Mouse (Mus musculus) liver, embryonic 16.5 days (tissue): ENCODE results near the gene Ctbp1. TPM values are rescaled to one million over a fixed set of nuclear protein-coding genes. Genes with fewer than 3 reads are reported as not detected.

Experiments
- ATAC-seq: fragments of 200-750 bp; cut with Nextera tagmentation; 2 replicates; pipeline ENCODE4 v1.8.0; 2017; ENCODE audit warnings: low read depth, mild to moderate bottlenecking, moderate number of reproducible peaks, moderate library complexity
- H3K27ac ChIP-seq: fragments of 300-500 bp; sonication (generic); 2 replicates; pipeline ENCODE4 v1.5.1; 2014; ENCODE audit warnings: mild to moderate bottlenecking, low read length
- H3K27me3 ChIP-seq: fragments of 300-500 bp; sonication (generic); 2 replicates; pipeline ENCODE4 v1.6.1; 2014; ENCODE audit warnings: low read depth, low read length, mixed read lengths; ENCODE audit not compliant: control insufficient read depth, insufficient read depth
- H3K36me3 ChIP-seq: fragments of 300-500 bp; sonication (generic); 2 replicates; pipeline ENCODE4 v1.6.1; 2014; ENCODE audit warnings: mild to moderate bottlenecking; ENCODE audit not compliant: control insufficient read depth, insufficient read depth
- H3K4me1 ChIP-seq: fragments of 300-500 bp; sonication (generic); 2 replicates; pipeline ENCODE4 v1.6.1; 2014; ENCODE audit warnings: low read depth, low read length, mixed read lengths; ENCODE audit not compliant: control insufficient read depth
- H3K4me2 ChIP-seq: fragments of 300-500 bp; sonication (generic); 2 replicates; pipeline ENCODE4 v1.6.1; 2014; ENCODE audit warnings: low read depth, low read length, mixed read lengths
- H3K4me3 ChIP-seq: fragments of 300-500 bp; sonication (generic); 2 replicates; pipeline ENCODE4 v1.5.1; 2014; ENCODE audit warnings: low read depth, mild to moderate bottlenecking, low read length
- H3K9ac ChIP-seq: fragments of 300-500 bp; sonication (generic); 2 replicates; pipeline ENCODE4 v1.6.1; 2014; ENCODE audit warnings: low read depth, low read length
- H3K9me3 ChIP-seq: fragments of 300-500 bp; sonication (generic); replicated peaks from 2 replicates; pipeline ENCODE4 v1.6.1; 2016; ENCODE audit warnings: low read length; ENCODE audit not compliant: control insufficient read depth
- WGBS: fragments of 180-500 bp; shearing (Covaris S2); extraction: QIAGEN DNeasy Blood & Tissue Kit; methylation state at CpG from one replicate; pipeline ENCODE4 v1.1.7; 2014; ENCODE audit not compliant: insufficient replicate concordance; 5-methylcytosine and 5-hydroxymethylcytosine counted together
- polyA plus RNA-seq: library from polyadenylated mRNA; unstranded; fragments of >200 nt; fragmentation: Nextera tagmentation; extraction: Ambion mirVana; gene quantifications from 2 replicates; pipeline ENCODE4 v1.2.1, GENCODE M21; 2015

The Ctbp1 gene
- polyA plus RNA-seq, 1 experiment from 2014 or later: 168 TPM

DNA sequence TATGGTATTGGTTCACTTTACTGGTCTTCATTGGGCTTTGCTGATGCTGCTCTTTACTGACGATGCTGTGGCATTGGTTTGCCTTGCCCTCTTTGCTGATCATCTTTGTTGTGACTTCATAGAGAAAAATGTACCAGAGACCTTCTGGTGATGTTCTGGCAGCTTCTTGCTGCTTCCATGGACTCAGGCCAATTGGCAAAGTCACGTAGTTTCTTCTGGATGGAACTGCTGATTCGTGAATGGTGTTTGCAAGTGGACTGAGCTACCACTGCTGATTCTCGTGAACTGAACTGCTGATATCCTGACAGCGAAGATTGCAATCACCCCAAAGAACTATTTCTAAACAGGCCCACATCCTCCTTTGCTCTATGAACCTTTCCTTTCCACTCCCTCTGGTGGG lies 20.4 kb downstream of the Ctbp1 start:
- Histone ChIP-seq H3K9me3 (no peaks in the 10 kb centered on the region; the same call in 1 of the 2 replicates), H3K4me3 (no peak overlapping the region), H3K27me3 (no peaks in the 10 kb centered on the region), H3K4me1 (no peaks in the 10 kb centered on the region), H3K36me3 (peaks cover 100% of the 10 kb centered on the region), H3K27ac (no peak overlapping the region), H3K4me2 (no peak overlapping the region), H3K9ac (no peak overlapping the region)
- 83% methylated on average over 5 of the region's 5 CpGs for WGBS
- no peak for ATAC-seq

DNA sequence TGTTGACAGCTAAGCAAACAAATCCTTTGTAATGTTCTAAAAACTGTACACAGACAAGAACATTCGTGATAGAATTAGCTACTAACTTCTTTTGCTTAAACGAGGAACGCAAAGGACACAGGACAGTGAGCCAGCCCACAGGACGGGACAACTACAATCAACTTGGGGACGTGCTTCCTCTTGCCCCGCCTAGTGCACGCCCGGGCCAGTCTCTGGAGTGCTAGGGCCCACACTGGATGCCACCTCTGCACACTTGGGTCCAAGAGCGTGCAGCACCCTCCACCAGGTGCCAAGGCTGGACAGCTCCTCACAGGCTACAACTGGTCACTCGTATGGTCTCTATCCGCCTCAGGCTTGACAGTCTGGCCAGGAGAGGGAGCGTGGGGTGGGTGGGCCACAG lies 26.6 kb downstream of the Ctbp1 start:
- H3K9ac ChIP-seq: no peak overlapping the region
- no peak overlapping the region for H3K27ac ChIP-seq
- H3K36me3 ChIP-seq: peaks cover 65% of the 10 kb centered on the region
- H3K4me1 ChIP-seq: no peaks in the 10 kb centered on the region; the same call in none of the 2 replicates
- no peak for ATAC-seq
- no peak overlapping the region for H3K4me2 ChIP-seq
- no peak overlapping the region for H3K4me3 ChIP-seq
- H3K9me3 ChIP-seq: no peaks in the 10 kb centered on the region
- WGBS: 81% methylated on average over 12 of the region's 12 CpGs
- H3K27me3 ChIP-seq: no peaks in the 10 kb centered on the region

DNA sequence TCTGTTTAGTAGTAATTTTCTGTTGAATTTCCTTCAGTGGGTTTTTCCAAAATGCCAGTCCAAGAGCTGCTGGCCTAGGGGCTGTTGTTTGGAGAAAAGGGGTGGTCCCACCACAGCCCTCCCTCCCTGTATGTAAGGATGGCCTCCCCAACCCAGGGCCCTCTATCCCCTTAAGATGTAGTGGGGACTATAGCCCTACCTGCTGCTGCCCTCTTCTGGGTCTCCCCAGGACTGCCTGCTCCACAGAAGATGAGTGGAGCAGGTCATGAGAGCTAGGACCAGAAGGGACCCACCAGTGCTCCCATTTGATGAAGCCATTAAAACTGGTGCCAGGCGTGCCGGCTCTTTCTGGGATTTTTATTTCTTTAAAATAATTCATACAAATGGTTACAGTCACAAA lies 27.4 kb downstream of the Ctbp1 start:
- Histone ChIP-seq H3K36me3 (peaks cover 57% of the 10 kb centered on the region), H3K4me2 (no peak overlapping the region), H3K4me1 (no peaks in the 10 kb centered on the region; the same call in none of the 2 replicates), H3K4me3 (no peak overlapping the region), H3K9me3 (no peaks in the 10 kb centered on the region), H3K27me3 (no peaks in the 10 kb centered on the region), H3K27ac (no peak overlapping the region), H3K9ac (no peak overlapping the region)
- no peak for ATAC-seq
- 88% methylated on average over 2 of the region's 2 CpGs for WGBS

DNA sequence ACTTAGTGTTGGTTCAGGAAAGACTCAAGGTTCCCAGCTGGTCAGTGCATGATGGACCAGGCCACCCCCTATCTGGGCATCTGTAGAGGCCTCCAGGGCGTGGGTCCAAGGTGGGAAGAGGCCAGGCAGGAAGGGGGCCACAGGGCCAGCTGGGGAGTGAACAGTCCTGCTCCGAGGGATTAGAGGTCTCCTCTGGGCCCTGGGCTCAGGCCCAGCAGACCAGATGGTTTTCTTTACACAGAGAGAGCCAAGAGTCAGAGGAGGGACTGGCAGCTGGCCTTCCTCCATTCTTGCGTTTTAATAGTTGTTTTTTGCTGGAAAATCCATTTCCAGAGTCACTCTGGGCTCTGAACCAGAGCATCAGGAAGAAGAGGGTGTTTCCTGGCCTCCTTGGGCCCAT lies 29.1 kb downstream of the Ctbp1 start:
- H3K36me3 ChIP-seq: peaks cover 41% of the 10 kb centered on the region
- no peaks in the 10 kb centered on the region for H3K27me3 ChIP-seq
- H3K9me3 ChIP-seq: no peaks in the 10 kb centered on the region
- WGBS: 74% methylated on average over 3 of the region's 3 CpGs
- H3K4me2 ChIP-seq: no peak overlapping the region
- no peak overlapping the region for H3K4me3 ChIP-seq
- H3K4me1 ChIP-seq: no peaks in the 10 kb centered on the region; the same call in none of the 2 replicates
- no peak overlapping the region for H3K9ac ChIP-seq
- H3K27ac ChIP-seq: no peak overlapping the region
- ATAC-seq: no peak

DNA sequence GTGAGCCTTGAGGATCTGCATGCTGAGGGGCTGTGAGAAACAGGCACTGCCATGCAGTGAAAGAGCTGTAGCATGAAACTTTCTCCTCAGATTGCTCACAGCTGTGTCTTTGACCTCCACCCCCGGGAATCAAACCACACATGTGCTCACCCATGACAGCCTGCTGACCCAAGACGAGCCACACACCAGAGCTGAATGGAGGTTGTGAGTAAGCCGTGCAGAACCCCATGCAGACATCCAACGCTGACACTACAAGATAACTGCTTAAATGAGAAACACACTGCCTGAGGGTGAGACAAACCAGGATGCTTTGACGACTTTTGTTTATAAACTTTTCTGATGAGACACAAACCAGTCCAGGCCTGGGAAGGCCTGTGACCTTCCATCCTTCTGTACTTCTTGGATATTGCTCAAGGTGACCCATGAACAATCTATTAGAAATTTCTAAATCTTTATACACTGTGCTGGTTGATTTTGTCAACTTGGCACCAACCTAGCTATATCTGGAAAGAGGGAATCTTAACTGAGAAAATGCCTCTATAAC lies 30.3 kb downstream of the Ctbp1 start:
- Histone ChIP-seq H3K4me3 (no peak overlapping the region), H3K9me3 (no peaks in the 10 kb centered on the region), H3K9ac (no peak overlapping the region), H3K36me3 (peaks cover 28% of the 10 kb centered on the region), H3K27me3 (no peaks in the 10 kb centered on the region), H3K27ac (no peak overlapping the region), H3K4me1 (no peaks in the 10 kb centered on the region; the same call in none of the 2 replicates), H3K4me2 (no peak overlapping the region)
- no peak for ATAC-seq
- WGBS: 65% methylated on average over 5 of the region's 5 CpGs

DNA sequence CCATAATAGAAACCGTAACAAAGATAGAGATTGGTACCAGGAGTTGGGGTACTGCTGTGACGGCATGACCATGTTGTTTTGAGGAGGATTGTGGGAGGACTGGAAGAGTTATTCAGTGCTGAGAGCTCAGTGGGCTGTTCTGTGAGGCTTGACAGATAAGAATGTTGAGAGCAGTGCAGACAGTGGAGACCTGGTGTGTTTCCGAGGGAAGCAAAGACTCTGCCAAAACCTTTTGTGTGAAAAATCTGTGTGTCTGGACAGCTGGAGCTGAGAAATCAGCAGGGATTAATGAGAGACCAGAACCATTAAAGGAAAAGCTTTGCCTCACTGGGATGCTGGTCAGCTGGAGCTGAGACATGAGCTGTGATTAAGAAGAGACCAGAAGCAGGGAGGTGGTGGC lies 34.9 kb downstream of the Ctbp1 start:
- ATAC-seq: no peak
- Histone ChIP-seq H3K4me2 (no peak overlapping the region), H3K9me3 (no peaks in the 10 kb centered on the region), H3K4me3 (no peak overlapping the region), H3K27me3 (no peaks in the 10 kb centered on the region), H3K27ac (no peak overlapping the region), H3K9ac (no peak overlapping the region), H3K36me3 (no peaks in the 10 kb centered on the region), H3K4me1 (no peaks in the 10 kb centered on the region; the same call in 1 of the 2 replicates)
- WGBS: 55% methylated on average over 3 of the region's 3 CpGs

DNA sequence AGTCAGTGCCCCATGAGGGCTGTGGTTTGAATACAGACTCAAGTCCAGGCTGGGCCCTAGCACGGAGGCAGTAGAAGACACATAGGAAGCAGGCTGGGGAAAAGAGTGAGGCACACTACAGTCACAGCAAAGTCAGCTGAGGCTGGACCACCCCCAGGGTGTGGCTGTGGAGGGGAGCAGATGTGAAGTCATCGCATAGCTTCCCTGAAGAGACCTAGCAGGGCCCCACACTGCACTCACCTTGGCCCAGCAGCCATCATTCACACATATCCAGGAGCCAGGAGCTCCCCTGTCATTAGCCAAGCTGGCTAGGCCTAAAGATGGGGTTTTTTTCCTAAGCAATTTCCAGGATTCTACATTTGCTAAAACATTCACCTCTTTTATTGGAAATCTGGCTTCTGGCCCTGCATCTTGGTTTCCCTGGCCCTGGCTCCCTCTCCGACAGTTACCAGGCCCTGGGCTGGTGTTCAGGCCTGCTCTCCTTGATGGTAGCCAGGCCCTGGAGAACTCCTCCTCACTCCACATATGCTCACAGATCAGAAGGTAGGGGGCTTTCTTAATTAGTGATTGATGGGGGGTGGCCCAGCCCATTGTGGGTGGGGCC lies 35.6 kb downstream of the Ctbp1 start:
- H3K27ac ChIP-seq: no peak overlapping the region
- no peak for ATAC-seq
- 64% methylated on average over 3 of the region's 3 CpGs for WGBS
- H3K4me3 ChIP-seq: no peak overlapping the region
- H3K4me1 ChIP-seq: no peaks in the 10 kb centered on the region; the same call in 1 of the 2 replicates
- no peak overlapping the region for H3K9ac ChIP-seq
- H3K9me3 ChIP-seq: no peaks in the 10 kb centered on the region
- no peak overlapping the region for H3K4me2 ChIP-seq
- no peaks in the 10 kb centered on the region for H3K27me3 ChIP-seq
- H3K36me3 ChIP-seq: no peaks in the 10 kb centered on the region

DNA sequence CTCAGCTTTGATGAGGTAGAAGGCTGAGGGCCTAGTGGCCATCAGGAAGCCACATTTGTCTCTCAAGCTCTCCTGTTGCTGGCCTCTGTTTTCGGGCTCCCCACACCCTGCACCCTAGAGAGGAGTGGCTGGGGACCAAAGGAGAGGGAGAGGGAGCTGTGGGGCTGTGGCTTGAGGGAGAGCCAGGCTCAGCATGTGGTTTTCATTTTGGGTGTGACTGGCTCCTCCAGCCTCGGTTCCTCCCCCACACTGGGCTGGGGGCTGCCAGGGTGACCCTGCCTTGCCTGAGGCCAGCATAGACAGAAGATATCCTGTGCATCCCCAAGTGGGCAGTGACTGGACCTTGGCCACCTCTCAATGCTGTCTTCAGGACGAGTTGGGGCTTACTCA lies 36.5 kb downstream of the Ctbp1 start:
- no peaks in the 10 kb centered on the region; the same call in 1 of the 2 replicates for H3K4me1 ChIP-seq
- ATAC-seq: no peak

DNA sequence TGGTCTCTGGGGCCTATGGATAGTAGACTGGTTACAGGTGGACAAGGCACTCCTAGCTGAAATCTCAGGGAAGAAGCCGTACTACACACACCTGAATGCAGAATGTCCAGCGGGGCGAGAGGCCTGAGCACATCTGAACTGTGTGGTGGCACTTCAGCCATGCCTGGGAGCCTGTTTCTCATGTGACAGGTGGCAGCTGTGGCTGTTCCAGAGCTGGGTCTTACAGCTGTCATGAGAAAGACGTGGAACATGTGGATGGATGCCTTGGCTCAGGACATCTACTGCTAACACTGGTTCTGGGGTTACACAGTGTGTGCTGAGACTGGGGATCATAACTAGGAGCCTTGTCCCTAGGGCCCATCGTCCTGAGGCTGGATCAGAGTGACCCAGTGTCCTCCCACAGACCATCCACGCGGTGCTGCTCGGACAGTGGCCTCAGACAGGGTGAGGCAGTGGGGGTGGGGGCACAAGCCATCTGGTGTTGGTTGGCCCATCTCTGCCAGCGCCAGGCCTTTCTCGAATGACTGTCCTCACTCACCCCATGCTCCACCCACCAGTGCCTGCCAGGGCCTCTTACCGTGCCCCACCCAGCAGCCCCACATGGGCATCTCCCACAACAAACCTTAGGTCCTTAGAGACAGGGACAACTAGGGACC lies 37.1 kb downstream of the Ctbp1 start:
- H3K4me1 ChIP-seq: no peaks in the 10 kb centered on the region; the same call in 1 of the 2 replicates
- 0 out of 2 replicates have a peak, but pooled peaks have one; percentile 5 for ATAC-seq
- H3K9me3 ChIP-seq: no peaks in the 10 kb centered on the region
- H3K9ac ChIP-seq: no peak overlapping the region
- 62% methylated on average over 11 of the region's 11 CpGs for WGBS
- H3K36me3 ChIP-seq: no peaks in the 10 kb centered on the region
- H3K4me2 ChIP-seq: no peak overlapping the region
- H3K27ac ChIP-seq: no peak overlapping the region
- H3K4me3 ChIP-seq: no peak overlapping the region
- no peaks in the 10 kb centered on the region for H3K27me3 ChIP-seq

More for the DNA sequence above, 36.5 kb downstream of the Ctbp1 start:
- Histone ChIP-seq H3K36me3 (no peaks in the 10 kb centered on the region), H3K4me3 (no peak overlapping the region), H3K27ac (no peak overlapping the region), H3K27me3 (no peaks in the 10 kb centered on the region), H3K4me2 (no peak overlapping the region), H3K9ac (no peak overlapping the region), H3K9me3 (no peaks in the 10 kb centered on the region)
- 39% methylated on average over 3 of the region's 3 CpGs for WGBS
